Mouse (Mus musculus): ENCODE results near the gene Slc46a3.
A peak's percentile ranks its signal among the peaks of the same experiment; 100 is the strongest.

Gene Slc46a3

DNA sequence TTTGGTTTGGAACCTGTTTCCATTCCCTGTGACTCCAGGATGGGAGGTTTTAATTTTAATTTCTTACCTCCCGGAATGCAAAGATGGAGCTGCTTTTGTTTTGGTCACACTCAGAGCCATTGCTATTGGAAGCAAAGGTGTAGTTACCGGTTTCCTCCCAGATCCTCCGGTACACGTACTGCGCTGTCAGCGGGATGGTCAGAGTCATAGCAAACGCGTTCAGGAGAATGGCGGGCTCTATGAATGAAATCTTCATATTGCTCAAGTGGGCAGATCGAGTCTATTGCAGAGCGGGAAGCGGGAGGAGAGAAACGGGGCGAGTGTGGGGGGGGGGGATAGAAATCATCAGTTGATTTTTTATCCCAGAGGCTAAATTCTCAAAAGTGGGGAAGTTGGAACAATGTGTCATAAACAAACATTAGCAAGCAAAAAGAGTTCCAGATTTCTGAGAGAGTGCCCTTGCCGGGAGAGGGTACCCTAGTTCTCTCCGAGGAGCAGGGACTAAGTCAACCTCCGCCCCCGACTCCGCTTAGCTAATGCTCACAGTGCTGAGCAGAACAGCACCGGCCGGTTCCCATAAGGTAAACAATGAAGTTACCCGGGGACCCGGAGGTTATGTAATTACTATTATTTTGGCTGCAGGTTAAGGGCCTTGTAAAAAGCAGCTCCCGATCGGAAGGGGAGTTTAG, 705 bp downstream of the Slc46a3 start:
- DNase-seq: peak; percentile 37 to 49

DNA sequence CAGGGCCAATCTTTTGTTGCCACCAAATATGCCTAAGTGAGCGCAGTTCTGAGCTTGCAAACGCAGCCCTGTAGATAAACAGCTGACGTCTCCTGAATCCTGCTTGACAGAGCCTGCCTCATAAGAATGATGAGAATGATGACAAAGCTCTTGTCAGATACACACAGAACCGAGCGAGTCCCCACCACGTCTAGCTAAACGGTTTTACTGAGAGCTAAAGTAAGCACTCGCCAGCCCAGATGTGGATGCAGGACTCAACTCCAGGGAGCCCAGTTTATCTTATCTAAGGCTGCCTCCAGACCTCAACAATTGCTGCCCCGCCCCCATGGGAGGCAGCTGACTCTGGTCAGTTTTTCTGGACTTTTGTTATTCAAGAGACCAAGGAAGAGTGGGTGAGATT, 1.5 kb downstream of the Slc46a3 start:
- no peak for DNase-seq

DNA sequence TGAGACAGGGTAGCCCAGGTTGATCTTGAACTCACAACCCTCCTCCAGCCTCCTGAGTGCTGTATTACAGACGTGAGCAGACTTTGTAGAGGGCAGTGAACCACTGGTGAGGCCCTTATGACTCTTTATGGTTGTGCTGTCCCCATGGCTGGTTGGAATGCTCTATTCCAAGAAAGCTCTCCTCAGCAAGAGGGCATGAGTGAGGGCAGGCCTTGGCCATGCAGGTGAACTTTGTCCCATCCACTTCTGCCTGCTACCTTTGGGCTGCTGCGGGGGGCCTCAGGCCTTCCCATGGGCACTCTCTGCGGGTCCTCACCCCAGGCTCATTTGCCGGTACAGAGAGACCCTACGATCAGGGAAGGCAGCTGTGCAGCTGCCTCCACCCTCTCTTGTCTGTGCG, 1.9 kb downstream of the Slc46a3 start:
- no peak for DNase-seq

DNA sequence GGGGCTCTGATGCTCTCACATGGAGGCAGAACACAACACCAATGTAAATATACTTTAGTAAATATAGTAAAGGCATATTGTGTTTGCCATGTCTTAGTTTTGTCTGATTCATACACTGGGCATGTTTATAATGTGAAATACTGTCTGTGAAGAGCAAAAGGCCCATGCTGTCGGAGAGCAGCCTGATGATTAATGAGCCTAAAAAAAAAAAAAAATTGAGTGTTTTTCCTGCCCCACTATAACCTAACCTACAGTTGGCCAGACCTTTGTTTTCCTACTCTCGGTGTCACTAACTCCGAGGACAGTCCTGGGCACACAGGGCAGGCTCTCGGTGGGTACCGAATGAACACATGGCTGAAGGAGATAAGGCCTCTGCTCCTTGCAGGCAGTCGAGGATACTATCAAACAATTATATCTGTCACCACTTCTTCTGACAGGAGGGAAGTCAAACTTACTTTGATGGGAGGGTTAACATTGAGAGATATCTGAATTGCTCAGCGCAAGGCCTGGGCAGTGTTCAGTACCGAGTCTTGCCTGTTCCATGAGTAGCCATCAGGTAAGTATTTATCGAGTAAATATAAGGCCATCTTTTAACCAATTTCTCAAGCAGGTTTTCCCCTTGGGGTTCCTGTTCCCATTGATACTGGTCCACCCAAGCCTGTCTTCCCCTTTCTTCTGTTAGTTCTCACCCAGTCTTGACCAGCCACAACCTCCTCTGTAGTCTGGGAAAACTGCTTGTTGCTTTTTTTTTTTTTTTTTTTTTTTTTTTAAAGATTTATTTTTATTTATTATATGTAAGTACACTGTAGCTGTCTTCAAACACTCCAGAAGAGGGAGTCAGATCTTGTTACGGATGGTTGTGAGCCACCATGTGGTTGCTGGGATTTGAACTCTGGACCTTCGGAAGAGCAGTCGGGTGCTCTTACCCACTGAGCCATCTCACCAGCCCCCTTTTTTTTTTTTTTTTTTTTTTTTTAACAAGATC, 6.0 kb downstream of the Slc46a3 start:
- DNase-seq: no peak

DNA sequence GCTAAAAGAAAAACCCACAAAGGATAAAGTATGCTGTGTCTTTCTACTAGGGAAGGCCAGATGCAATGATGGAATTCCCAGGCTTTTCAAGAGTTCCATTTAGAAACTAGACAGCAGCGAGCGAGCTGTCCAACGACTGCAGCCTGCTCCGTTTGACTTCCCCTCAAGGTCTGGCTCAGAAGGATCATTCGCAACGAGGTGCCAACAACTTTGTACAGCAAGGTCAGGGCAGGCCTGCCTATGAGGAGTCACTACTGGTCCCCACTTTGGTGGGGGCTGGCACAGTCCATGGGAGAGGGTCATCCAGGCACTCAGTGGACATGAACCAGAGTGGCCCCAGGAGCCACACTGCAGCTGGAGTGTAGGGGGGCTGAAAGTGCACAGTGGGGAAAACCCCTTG, 11.0 kb downstream of the Slc46a3 start:
- DNase-seq: no peak

DNA sequence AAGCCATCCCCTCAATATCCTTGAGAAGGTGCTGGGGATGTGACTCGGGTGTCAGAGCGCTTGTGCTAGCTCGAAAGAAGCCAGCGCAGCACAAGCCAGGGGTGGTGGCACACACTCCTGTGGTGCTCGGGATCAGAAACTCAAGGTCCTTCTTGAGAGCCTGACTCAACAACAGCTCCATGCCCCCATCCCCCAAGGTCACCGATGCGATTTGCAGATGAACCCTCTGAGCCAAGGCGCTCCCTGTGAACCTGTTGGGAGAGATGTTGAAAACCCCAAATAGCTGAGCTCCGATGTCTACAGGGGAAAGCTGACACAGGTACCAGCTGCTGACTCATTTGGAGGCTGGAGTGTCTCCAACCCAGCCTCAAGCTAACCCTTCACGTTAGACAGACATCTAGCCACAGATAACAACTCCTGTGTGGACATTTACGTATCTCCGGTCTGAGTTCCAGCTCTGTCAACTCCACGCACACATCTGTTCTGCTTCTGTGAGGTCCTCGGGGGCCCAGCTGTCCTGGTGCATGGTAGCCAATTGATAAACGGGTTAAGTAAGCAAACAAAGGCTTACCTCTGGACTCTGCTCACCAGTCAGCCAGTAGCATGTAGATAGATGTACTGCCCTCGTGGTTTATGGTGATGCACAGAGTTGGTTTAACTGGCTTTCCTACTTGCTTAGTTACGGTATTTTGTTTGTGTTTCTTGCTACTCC, 14.5 kb downstream of the Slc46a3 start:
- DNase-seq: no peak

DNA sequence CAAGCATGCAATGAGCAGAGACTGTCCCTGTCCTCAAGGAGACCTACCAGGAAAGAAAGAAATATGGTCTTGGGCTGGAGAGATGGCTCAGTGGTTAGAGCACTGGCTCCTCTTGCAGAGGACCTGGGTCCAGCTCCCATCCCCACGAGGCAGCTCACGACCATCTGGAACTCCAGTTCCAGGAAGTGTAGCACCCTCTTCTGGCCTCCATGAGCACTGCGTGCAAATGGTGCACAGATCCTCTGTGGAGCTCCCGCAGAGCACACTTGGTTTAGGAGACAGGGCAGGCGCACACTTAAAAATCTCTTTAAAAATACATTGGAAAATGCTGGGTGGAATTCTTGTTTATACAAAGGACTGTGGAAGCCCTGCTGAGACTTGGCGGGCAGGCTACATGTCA, 17.1 kb downstream of the Slc46a3 start:
- DNase-seq: no peak

DNA sequence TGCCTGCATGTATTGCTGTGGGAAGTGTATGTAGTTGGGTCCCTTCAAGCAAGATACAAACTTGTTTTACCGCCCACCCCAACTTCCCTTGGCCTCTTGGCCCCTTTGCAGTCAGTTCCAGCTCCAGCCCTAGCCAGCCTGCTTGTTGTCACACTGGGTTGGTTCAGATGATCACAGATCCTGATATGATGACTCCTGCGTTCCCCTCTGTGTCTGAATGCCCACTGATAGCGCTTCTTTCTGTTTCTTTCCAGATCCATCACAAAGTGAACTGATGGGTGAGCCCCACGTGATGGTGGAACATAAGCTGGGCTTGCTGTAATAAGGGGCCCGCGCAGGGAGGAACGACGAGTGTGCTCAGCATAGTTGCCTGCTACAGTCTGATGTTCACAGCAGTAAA, 19.4 kb downstream of the Slc46a3 start:
- DNase-seq: no peak

DNA sequence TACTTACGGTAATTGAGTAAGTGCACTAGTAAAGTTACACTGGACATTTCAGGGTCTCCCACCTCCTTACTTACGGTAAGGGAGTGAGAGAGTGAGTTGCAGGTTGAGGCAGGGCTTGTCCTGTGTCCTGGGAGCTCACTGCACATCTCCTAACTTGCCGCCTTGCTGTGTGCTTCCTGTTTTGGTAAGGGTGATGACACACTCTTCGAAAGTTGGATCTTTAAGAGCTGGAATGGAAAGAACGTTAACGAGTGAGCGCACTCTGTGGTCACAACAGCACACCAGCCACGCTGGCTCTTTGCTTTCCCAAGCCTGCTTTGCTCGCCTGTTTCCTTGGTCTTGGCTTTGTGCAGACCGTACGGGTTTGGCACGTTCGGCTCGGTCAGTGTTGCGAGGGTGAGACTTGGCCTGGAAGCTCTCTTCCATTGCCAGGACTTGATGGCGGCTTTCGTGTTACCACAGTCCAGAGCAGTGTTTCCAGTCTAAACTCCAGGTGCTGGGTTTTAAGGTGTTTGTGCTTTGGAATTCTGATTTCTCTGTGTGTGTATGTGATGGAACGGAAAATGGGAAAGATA, 20.0 kb downstream of the Slc46a3 start:
- no peak for DNase-seq

DNA sequence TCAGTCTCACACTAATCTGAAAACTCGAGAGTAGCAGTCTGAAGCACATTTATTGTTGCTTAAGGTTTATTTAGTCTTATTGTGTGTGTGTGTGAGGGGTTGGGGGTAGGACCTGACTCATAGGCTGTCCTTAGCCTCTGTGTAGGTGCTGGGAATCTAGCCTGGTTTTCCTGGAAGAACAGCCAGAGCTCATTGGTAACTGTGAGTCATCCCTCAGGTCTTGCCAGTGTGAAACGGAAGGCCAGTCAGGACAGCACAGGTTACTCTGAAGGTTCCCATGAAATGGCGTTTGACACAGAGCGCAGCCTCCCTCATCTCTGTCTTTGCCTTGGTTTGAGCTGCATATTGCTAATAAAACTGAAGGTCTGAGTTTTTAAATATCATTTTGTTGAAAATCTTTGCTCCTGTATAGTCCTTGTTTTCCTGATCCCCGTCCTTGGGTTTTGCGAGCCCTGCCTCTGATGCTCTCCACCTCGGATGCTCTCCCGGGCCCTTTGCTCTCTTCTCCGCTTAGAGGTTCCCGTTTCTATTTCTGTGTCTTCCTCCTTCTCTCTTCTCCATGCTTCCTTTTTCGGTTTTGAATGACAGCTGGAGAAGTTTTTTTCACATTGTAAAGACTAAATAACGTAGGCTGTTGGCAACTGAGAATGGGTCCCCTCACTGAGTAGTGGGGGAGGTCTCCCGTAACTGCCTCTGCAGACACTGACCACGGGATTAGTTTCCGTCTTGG, 23.4 kb downstream of the Slc46a3 start:
- no peak for DNase-seq

DNA sequence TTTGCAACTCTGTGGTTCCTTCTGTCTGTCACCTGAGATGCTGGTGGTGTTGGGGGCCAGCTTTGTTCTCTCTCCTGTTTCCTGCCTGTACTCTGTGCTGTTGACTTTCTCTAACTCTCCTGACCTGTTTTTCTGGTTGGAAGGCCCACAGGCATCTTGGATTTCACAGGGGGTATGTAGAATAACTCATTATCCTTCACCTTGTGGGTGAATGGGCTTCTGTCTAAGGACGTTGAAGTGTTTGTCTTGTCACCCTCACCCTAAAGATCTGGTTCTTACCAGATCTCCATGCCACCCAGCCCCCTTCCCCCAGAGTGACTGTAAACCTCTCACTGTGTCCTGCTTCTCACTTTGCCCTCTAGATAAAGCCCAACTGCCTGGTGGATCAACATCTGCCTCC, 24.3 kb downstream of the Slc46a3 start:
- DNase-seq: no peak

DNA sequence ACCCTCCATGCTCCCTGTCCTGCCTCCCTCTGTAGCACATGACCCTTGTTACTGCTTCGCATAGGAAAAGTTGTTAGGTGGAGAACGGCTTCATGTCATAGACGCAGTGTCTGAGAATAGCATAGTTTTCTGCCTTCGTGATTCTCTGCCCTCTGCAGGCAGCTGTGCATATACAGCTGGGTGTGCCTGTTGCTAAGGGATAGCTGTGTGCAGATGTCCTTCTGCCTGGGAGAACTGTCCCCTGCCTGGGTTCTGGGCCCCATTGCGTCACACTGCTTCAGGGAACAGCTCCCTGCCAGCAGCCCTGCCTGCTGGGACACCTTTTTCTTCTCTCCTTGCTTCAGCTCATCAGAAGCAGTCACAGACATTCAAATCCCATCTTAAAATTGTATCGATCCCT, 25.0 kb downstream of the Slc46a3 start:
- DNase-seq: no peak

DNA sequence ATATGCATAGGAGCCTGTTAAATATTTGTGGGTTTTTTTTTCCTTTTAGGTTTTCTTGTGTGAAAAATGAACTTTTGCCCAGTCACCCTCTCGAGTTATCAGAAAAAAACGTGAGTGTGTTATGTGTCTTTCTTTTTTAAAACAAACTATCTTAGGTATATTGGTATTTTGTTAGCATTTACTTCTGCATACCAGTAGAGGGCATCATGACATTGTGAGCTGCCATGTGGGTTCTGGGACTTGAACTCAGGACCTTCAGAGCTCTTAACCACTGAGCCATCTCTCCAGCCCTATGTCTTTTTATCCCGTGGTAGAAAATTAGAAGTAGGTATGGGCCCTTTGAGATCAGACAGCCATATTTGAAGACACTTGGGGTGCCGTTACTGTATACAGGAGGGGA, 25.9 kb downstream of the Slc46a3 start:
- no peak for DNase-seq

DNA sequence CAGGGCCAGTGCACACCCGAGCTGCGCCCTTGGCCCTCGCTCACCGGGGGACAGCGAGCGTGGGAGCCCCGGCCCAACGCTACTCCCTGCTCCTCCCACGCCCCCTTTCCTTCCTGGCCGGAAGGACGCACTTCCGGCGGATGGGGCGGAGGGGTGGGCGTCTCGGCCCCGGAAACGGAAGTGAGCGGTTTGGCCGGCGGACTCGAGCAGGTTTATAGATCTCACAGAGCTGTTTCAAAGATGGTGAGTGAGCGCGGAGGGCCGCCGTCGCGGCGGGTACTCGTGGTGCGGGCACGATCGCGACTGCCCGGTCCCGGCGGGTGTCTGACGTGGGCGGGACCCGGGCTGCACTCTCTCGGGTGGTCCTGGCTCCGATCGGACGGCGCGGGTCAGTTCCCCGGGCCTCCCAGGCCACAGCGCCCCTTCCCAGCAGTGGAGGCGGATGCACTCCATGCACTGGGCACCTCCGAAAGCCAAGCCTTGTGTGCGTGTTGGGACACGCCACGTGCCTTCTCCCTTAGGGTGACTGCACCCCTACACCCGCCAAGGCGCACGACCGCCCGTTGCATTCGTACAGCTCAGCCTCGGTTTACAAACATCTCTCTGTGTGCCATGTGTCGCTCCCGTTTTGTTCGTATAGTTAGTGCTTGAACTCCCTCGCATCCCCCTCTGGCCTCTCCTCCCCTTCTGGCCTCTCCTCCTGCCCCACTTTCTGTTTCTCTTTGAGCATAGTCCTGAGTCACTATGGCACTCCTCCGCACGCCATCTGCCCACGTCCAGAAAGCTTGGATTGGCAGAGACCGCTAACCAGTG, 34.0 kb downstream of the Slc46a3 start, which contains the start of gene Pomp:
Gene Pomp (plus strand): TSS at position 13 of the 813 bp plus-strand sequence.
- peak; percentile 82 to 86 for DNase-seq

DNA sequence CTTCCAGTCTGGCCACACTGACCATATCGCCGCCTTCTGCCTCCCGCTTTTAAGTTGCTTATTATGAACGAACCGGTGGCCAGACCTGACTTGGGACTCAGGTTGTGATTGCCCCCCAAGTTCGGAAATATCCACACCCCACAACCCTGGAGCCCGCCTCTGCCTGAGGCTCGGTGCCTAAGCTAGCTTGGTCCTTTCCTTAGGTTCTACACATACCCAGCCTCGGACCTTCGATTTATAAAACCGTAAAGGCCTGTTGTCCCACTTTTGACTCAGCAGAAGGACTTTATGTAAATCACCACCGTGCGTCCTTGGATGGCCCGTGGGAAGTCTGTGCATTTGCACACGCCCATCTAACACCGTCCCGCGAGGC, 34.6 kb downstream of the Slc46a3 start:
- no peak for DNase-seq

DNA sequence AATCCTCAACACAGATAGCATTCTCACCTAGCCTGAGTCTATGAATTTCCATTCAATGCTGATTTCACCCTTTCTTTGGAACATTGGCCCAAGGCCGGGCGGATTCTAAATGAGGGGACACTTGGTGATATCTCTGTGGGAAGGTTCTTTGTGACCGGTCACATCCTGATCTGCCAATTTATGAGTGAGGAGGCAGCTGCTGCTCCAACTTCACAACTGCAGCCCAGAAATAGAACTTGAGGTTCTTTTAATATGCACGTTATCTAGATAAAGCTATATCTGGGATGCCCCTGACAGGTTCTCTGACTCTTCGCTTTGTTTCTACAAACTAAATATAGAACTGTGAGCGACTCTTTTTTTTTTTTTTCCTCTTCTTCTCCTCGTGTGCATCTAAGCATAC, 44.4 kb downstream of the Slc46a3 start:
- DNase-seq: no peak

DNA sequence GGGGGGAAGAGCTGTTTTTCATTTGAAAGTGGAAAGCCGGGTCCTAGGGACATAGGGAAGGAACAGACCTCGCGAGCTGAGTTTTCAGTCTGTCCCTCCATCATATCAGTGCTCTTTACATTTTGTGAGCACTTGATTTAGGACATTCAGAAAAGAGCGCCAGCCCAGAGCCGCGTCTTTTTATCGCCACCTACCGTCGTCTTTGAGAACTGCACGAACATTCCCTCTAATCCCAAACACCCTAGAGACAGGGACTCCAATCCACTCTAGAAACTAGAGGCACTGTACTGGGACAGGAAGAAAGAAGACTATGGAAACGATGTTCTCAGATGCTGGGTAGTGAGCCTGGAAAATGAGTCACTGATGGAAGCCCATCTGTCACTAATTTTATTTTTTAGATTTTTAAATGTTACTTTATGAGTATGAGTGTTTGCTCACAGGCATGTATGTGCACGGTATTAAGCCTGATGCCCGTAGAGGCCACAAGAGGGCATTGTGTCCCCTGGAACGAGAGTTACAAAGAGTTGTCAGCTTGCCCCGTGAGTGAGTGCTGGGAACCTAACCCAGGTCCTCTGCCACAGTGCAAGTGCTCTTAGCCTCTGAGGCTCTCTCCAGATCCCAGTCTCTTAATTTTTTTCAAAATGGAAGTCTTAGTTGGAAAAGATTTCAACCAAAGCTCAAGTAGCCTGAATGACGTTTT, 46.3 kb downstream of the Slc46a3 start:
- DNase-seq: peak; percentile 70 to 79

DNA sequence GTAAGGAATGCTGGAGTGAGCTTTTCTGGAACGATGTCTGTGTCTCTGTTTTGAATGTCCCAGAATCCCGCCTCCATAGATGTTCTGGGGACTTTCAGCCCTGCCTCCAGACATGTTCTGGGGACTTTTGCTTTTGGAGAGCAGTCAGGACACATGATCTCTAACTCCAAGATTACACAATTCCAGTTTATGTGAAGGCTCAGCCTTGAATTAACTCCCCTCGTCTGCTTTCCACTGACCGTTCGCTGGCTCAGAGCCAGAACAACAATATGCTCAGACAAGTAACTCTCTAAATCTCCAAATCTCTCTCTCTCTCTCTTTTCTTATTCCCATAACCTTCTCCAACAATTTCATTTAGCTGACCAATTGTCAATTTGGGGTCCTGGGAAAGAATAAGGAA, 47.3 kb downstream of the Slc46a3 start:
- DNase-seq: no peak

DNA sequence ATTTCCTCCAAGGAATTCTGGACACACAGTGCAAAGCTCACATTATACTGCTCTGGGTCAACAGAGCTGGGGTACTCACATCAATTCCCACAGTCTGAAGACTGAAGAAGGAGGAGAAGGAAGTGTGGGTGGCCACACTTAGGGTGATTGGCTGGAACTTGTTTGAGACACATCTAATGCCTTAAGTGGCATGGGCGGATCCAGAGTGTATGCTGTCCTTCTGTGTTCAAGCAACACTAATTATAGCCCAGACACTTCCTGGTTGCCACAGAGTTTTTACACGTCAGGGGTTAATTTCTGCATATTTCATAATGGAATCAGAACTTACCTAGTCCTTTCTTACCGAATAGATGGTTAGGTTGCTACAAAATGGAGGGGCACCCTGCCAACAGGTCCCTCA, 49.3 kb downstream of the Slc46a3 start:
- DNase-seq: no peak

DNA sequence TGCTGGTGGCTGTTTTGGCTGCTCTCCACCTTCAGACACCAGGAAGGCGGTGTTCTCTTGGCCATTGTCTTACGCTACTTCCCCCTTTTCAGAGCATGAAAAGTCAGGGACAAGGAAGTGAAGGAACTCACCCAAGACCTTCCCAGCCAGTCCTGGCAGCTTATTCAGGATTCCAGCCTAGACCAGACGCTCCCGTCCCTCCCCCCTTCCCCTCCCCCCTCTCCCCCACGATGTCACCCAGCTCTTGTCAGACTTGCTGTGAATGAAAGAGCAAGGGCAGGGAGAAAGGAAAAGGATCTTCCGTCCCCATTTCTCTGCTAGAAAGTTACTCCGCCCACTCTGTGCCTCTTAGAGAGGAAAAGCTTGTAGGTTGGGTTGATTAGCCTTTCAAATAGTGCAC, 51.3 kb downstream of the Slc46a3 start:
- no peak for DNase-seq

DNA sequence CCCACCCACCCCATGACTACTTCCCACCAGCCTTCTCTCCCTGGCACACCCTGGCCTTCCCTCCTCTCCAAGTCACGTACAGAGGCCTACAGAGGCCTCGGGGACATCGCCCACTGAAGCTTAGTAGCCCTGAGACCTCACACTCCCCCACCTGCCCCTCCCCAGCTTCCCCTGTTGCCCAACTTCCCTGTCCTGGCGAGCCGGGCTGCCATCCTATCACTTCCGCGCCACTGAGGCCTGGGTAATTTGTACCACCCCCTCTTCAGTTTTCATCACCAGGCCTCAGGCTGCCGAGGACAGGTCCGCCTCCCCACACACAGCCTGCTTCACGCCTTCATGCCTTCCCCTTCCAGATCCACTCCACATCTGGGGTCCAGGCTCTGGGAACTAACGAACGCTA, 55.2 kb downstream of the Slc46a3 start:
- DNase-seq: no peak

All from cerebellum, postnatal 36 days (tissue).